Mouse (Mus musculus) midbrain, embryonic 10.5 days (tissue): ENCODE data around the gene 1700020D05Rik. TPM values are rescaled to one million over a fixed set of nuclear protein-coding genes. Genes with fewer than 3 reads are reported as not detected.

Source experiments
- DNase-seq: peaks from one replicate; pipeline ENCODE4 v3.0.0-alpha.2; 2017; ENCODE audit warnings: low spot score
- H3K27ac ChIP-seq: fragments of 300-500 bp; sonication (generic); replicated peaks from 2 replicates; pipeline ENCODE4 v1.5.1; 2016; ENCODE audit warnings: mild to moderate bottlenecking
- H3K27me3 ChIP-seq: fragments of 300-500 bp; sonication (generic); 2 replicates; pipeline ENCODE4 v1.6.1; 2016; ENCODE audit warnings: low read depth, mild to moderate bottlenecking; ENCODE audit not compliant: poor library complexity, severe bottlenecking
- H3K36me3 ChIP-seq: fragments of 300-500 bp; sonication (generic); 2 replicates; pipeline ENCODE4 v1.6.1; 2016; ENCODE audit warnings: mild to moderate bottlenecking, moderate library complexity
- H3K4me1 ChIP-seq: fragments of 300-500 bp; sonication (generic); 2 replicates; pipeline ENCODE4 v1.6.1; 2016
- H3K4me3 ChIP-seq: fragments of 300-500 bp; sonication (generic); 2 replicates; pipeline ENCODE4 v1.5.1; 2016; ENCODE audit warnings: mild to moderate bottlenecking, moderate library complexity
- H3K9me3 ChIP-seq: fragments of 300-500 bp; sonication (generic); replicated peaks from 2 replicates; pipeline ENCODE4 v1.6.1; 2016; ENCODE audit warnings: mild to moderate bottlenecking
- WGBS: fragments of 180-500 bp; shearing (Covaris S2); methylation state at CpG from one replicate; pipeline ENCODE4 v1.1.7; 2016; 5-methylcytosine and 5-hydroxymethylcytosine counted together
- polyA plus RNA-seq: library from polyadenylated mRNA; unstranded; fragments of >200 nt; fragmentation: Nextera tagmentation; extraction: Ambion mirVana; gene quantifications from 2 replicates; pipeline ENCODE4 v1.2.1, GENCODE M21; 2016

1700020D05Rik gene
- polyA plus RNA-seq, 1 experiment from 2014 or later, result not detected

- WGBS, result 93% methylated on average over 18 of the region's 18 CpGs
- Histone ChIP-seq H3K36me3 (peaks cover 55% of the 10 kb centered on the region), H3K4me3 (peak overlapping the region; percentile 7; the same call in 1 of the 2 replicates), H3K27me3 (peaks cover 10% of the 10 kb centered on the region; the same call in 1 of the 2 replicates), H3K4me1 (peaks cover 27% of the 10 kb centered on the region), H3K27ac (no peak overlapping the region), H3K9me3 (no peaks in the 10 kb centered on the region)
- DNase-seq, result no peak
Measured at GRCm38 (mm10) chr19:5477668-5478300, 25.8 kb downstream of the 1700020D05Rik start.

GRCm38 (mm10) chr19:5477004-5477667 is 26.5 kb downstream of the 1700020D05Rik start:
- no peaks in the 10 kb centered on the region for H3K9me3 ChIP-seq
- H3K27ac ChIP-seq, result no peak overlapping the region
- H3K4me1 ChIP-seq, result peaks cover 27% of the 10 kb centered on the region
- peaks cover 10% of the 10 kb centered on the region; the same call in 1 of the 2 replicates for H3K27me3 ChIP-seq
- peaks cover 49% of the 10 kb centered on the region for H3K36me3 ChIP-seq
- 89% methylated on average over 10 of the region's 10 CpGs for WGBS
- no peak overlapping the region for H3K4me3 ChIP-seq
- DNase-seq, result no peak

- 27% methylated on average over 13 of the region's 13 CpGs for WGBS
- Histone ChIP-seq H3K4me1 (peaks cover 27% of the 10 kb centered on the region), H3K4me3 (peak overlapping the region; percentile 68), H3K36me3 (peaks cover 29% of the 10 kb centered on the region), H3K27ac (peak overlapping the region; percentile 90), H3K9me3 (no peaks in the 10 kb centered on the region), H3K27me3 (peaks cover 10% of the 10 kb centered on the region; the same call in 1 of the 2 replicates)
- no peak for DNase-seq
Measured at GRCm38 (mm10) chr19:5475069-5475714, 28.4 kb downstream of the 1700020D05Rik start.

- Histone ChIP-seq H3K9me3 (no peaks in the 10 kb centered on the region), H3K36me3 (peaks cover 23% of the 10 kb centered on the region), H3K4me3 (peak overlapping the region; percentile 68), H3K27me3 (peaks cover 10% of the 10 kb centered on the region; the same call in 1 of the 2 replicates), H3K27ac (peak overlapping the region; percentile 90), H3K4me1 (peaks cover 27% of the 10 kb centered on the region)
- WGBS, result under 1% methylated on average over 57 of the region's 68 CpGs
- DNase-seq, result peak; percentile 65
Measured at GRCm38 (mm10) chr19:5474281-5475068, 29.1 kb downstream of the 1700020D05Rik start.

DNA sequence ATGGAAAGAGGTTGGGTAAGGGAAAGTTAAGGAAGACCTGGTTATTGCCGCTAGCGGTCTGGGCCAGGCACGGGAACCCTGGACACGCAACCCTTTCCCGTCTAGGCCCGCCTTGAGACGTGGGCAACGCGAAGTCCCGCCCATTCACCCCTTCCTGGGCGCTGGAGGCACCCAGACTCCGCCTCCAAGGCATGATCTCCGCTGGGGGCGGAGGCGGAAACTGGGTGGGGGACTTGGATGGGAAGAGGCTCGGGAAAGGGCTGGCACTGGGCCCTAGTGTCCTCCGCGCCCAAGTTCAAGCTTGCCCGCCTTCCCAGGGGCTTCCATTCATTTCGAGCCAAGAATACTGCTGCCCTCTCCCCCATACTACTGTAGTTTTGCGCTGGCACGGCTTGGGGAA is 29.9 kb downstream of the 1700020D05Rik start, which contains the start of gene Efemp2:
Gene Efemp2, plus strand, starts transcription at position 235 of the 400 bp plus-strand sequence.
- no peaks in the 10 kb centered on the region for H3K9me3 ChIP-seq
- 2% methylated on average over 22 of the region's 22 CpGs for WGBS

DNA sequence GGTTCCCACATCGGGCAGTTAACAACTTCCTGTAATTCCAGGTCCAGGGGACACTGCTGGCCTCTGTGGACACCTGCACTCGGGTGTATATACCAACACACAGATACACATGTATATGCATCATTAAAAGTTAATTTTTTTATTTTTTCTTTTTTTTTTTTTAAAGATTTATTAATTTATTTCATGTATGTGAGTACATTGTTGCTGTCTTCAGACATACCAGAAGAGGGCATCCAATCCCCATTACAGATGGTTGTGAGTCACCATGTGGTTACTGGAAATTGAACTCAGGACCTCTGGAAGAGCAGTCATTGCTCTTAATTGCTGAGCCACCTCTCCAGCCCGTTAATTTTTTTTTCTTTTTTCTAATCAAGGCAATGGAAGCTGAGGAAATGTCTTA is 30.7 kb downstream of the 1700020D05Rik start:
- peaks cover 10% of the 10 kb centered on the region; the same call in 1 of the 2 replicates for H3K27me3 ChIP-seq
- no peaks in the 10 kb centered on the region for H3K9me3 ChIP-seq
- no peak for DNase-seq
- H3K36me3 ChIP-seq, result peaks cover 7% of the 10 kb centered on the region
- no peak overlapping the region for H3K4me3 ChIP-seq
- H3K27ac ChIP-seq, result no peak overlapping the region
- H3K4me1 ChIP-seq, result peaks cover 27% of the 10 kb centered on the region
- 86% methylated on average over 3 of the region's 3 CpGs for WGBS

More for the DNA sequence above, 29.9 kb downstream of the 1700020D05Rik start, which contains the start of gene Efemp2:
- peaks cover 10% of the 10 kb centered on the region; the same call in 1 of the 2 replicates for H3K27me3 ChIP-seq
- peak within 1 kb of the TSS; percentile 68 for H3K4me3 ChIP-seq
- DNase-seq, result peak; percentile 80
- H3K36me3 ChIP-seq, result peaks cover 16% of the 10 kb centered on the region
- H3K4me1 ChIP-seq, result peaks cover 27% of the 10 kb centered on the region
- peak within 1 kb of the TSS; percentile 90 for H3K27ac ChIP-seq

DNA sequence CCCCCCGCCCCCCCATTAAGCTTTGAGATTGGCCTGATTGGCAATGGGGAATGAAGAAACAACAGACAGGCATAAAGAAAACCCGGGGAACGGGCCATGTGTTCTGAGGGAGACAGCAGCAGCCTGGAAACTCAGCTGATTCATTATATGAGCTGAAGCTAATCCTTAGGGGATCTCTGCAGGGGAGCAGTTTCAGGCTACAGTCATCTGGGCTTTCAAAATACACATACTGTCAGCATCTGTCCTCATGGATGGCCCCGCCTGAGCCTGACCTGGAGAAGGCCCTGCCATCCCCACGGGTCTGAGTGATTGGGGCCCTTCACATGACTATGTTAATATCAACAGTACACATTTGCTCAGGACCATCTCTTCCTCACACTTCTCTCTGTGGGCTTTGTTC is 31.7 kb downstream of the 1700020D05Rik start:
- 63% methylated on average over 5 of the region's 5 CpGs for WGBS
- peaks cover 27% of the 10 kb centered on the region for H3K4me1 ChIP-seq
- peaks cover 10% of the 10 kb centered on the region; the same call in 1 of the 2 replicates for H3K27me3 ChIP-seq
- no peaks in the 10 kb centered on the region for H3K9me3 ChIP-seq
- no peak overlapping the region for H3K27ac ChIP-seq
- H3K4me3 ChIP-seq, result no peak overlapping the region
- H3K36me3 ChIP-seq, result peaks cover 8% of the 10 kb centered on the region
- DNase-seq, result no peak

GRCm38 (mm10) chr19:5468374-5468773 is 35.2 kb downstream of the 1700020D05Rik start, which contains the start of gene Ctsw:
Gene Ctsw, minus strand, starts transcription at chr19:5468507.
- H3K27me3 ChIP-seq, result no peaks in the 10 kb centered on the region
- peaks cover 10% of the 10 kb centered on the region for H3K4me1 ChIP-seq
- H3K27ac ChIP-seq, result no peak within 1 kb of the TSS
- H3K36me3 ChIP-seq, result peaks cover 43% of the 10 kb centered on the region
- H3K4me3 ChIP-seq, result no peak within 1 kb of the TSS
- no peaks in the 10 kb centered on the region for H3K9me3 ChIP-seq
- WGBS, result 54% methylated on average over 5 of the region's 5 CpGs
- DNase-seq, result no peak

- Histone ChIP-seq H3K4me3 (no peak overlapping the region), H3K9me3 (no peaks in the 10 kb centered on the region), H3K27me3 (no peaks in the 10 kb centered on the region), H3K36me3 (peaks cover 57% of the 10 kb centered on the region), H3K27ac (no peak overlapping the region), H3K4me1 (peaks cover 10% of the 10 kb centered on the region)
- no peak for DNase-seq
- 90% methylated on average over 6 of the region's 6 CpGs for WGBS
Measured at GRCm38 (mm10) chr19:5466916-5467500, 36.6 kb downstream of the 1700020D05Rik start.

DNA sequence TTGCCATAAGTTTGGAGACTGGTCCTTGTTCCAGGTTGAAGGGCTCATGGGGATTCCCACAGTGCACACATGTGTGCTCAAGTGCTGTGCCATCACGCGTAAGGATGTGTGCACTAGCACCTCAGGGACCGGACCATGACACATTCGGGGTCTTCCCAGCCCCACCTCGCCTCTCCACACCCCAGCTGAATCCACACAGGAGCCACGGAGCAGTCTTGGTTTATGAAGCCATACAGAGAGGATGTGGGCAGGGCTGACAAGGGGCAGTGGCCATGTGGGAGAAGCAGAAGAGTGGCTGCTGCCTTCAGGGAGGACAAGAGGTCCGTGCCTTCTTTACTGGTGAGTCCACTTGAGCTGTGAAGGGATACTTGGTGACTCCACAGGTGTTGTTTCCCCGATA is 38.5 kb downstream of the 1700020D05Rik start:
- H3K36me3 ChIP-seq, result peaks cover 58% of the 10 kb centered on the region
- no peak for DNase-seq
- H3K27ac ChIP-seq, result no peak overlapping the region
- H3K9me3 ChIP-seq, result no peaks in the 10 kb centered on the region
- H3K4me3 ChIP-seq, result no peak overlapping the region
- 94% methylated on average over 8 of the region's 8 CpGs for WGBS
- no peaks in the 10 kb centered on the region for H3K27me3 ChIP-seq
- peaks cover 22% of the 10 kb centered on the region for H3K4me1 ChIP-seq

DNA sequence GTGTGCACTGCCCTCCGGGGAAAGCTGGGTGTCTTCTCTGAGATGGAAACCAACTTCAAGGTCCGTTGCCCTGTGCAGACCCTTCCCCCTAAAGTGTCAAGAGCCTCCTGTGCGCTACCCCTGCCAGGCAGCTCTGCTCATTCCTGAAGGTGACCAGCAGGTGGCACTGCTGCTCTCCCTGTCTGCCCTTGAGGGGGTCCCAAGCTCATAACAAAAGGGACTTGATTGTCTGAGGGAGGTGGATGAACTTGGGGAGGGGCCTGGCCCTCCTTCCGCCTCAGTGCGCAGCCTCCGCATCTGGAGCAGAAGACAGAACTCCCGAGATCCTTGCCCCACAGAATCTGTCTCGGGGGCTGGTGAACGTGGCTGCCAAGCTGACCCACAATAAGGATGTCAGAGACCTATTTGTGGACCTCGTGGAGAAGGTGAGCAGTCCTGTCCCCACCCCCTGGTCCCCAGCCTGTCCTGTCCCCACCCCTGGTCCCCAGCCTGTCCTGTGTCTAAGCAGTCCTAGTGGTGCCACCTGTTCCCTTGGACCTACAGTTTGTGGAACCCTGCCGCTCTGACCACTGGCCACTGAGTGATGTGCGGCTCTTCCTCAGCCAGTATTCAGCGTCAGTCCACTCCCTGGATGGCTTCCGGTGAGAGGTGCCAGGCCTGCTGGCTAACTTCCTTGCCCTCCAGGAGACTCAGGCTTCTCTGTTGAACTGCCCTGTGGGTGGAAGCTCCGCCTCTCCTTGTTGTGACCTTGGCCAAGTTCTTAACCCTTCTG is 39.6 kb downstream of the 1700020D05Rik start:
- Histone ChIP-seq H3K4me3 (peak overlapping the region; percentile 35), H3K36me3 (peaks cover 58% of the 10 kb centered on the region), H3K27me3 (peaks cover 9% of the 10 kb centered on the region), H3K9me3 (no peaks in the 10 kb centered on the region), H3K27ac (peak overlapping the region; percentile 66), H3K4me1 (peaks cover 27% of the 10 kb centered on the region)
- WGBS, result 58% methylated on average over 15 of the region's 15 CpGs
- DNase-seq, result peak; percentile 78
